Mouse (Mus musculus) forebrain, embryonic 11.5 days (tissue): ENCODE measurements at regions not wholly inside any gene's neighbourhood (a gene's known extent, or its start where the extent isn't known, plus 50 kb on each side); places are given as distances from the start of the nearest gene placed in this dataset.
A peak's percentile ranks its signal among the peaks of the same experiment; 100 is the strongest.

Experiments
- ATAC-seq: fragments of 200-750 bp; cut with Nextera tagmentation; replicated peaks from 2 replicates; pipeline ENCODE4 v1.8.0; 2017; ENCODE audit warnings: moderate TSS enrichment; ENCODE audit not compliant: low FRiP score
- DNase-seq: peaks from one replicate; pipeline ENCODE4 v3.0.0-alpha.2; 2017; ENCODE audit warnings: low spot score
- H3K27ac ChIP-seq: fragments of 300-500 bp; sonication (generic); 2 replicates; pipeline ENCODE4 v1.5.1; 2014; ENCODE audit warnings: low read depth, low read length
- H3K27me3 ChIP-seq: fragments of 300-500 bp; sonication (generic); 2 replicates; pipeline ENCODE4 v1.6.1; 2014; ENCODE audit warnings: mild to moderate bottlenecking, low read length, mixed read lengths; ENCODE audit not compliant: control insufficient read depth, insufficient read depth
- H3K36me3 ChIP-seq: fragments of 300-500 bp; sonication (generic); 2 replicates; pipeline ENCODE4 v1.6.1; 2014; ENCODE audit warnings: mild to moderate bottlenecking, low read length, moderate library complexity, mixed read lengths; ENCODE audit not compliant: control insufficient read depth, insufficient read depth
- H3K4me1 ChIP-seq: fragments of 300-500 bp; sonication (generic); replicated peaks from 2 replicates; pipeline ENCODE4 v1.6.1; 2014; ENCODE audit warnings: low read length, mixed read lengths; ENCODE audit not compliant: control insufficient read depth, insufficient read depth
- H3K4me2 ChIP-seq: fragments of 300-500 bp; sonication (generic); 2 replicates; pipeline ENCODE4 v1.6.1; 2014; ENCODE audit warnings: low read depth, mild to moderate bottlenecking, low read length, moderate library complexity, mixed read lengths; ENCODE audit not compliant: severe bottlenecking
- H3K4me3 ChIP-seq: fragments of 300-500 bp; sonication (generic); 2 replicates; pipeline ENCODE4 v1.5.1; 2014; ENCODE audit warnings: low read depth, low read length
- H3K9ac ChIP-seq: fragments of 300-500 bp; sonication (generic); 2 replicates; pipeline ENCODE4 v1.6.1; 2014; ENCODE audit warnings: low read length
- H3K9me3 ChIP-seq: fragments of 300-500 bp; sonication (generic); 2 replicates; pipeline ENCODE4 v1.6.1; 2016; ENCODE audit warnings: low read length, mixed read lengths; ENCODE audit not compliant: control insufficient read depth
- WGBS: fragments of 180-500 bp; shearing (Covaris S2); extraction: QIAGEN DNeasy Blood & Tissue Kit; methylation state at CpG from one replicate; pipeline ENCODE4 v1.1.7; 2014; 5-methylcytosine and 5-hydroxymethylcytosine counted together

- H3K9me3 ChIP-seq: no peaks in the 10 kb centered on the region
- no peak overlapping the region for H3K4me3 ChIP-seq
- no peaks in the 10 kb centered on the region for H3K36me3 ChIP-seq
- no peaks in the 10 kb centered on the region for H3K4me1 ChIP-seq
- H3K27ac ChIP-seq: no peak overlapping the region
- WGBS: 57% methylated on average over 3 of the region's 3 CpGs
- ATAC-seq: no peak
- H3K4me2 ChIP-seq: no peak overlapping the region
- no peak overlapping the region for H3K9ac ChIP-seq
- no peaks in the 10 kb centered on the region for H3K27me3 ChIP-seq
- DNase-seq: no peak
Measured at GRCm38 (mm10) chr15:62468076-62468475, 1376.9 kb downstream of the Gsdmc2 start.

- ATAC-seq (no peak), DNase-seq (no peak)
- Histone ChIP-seq H3K9me3 (no peaks in the 10 kb centered on the region), H3K4me2 (no peak overlapping the region), H3K27ac (no peak overlapping the region), H3K4me1 (no peaks in the 10 kb centered on the region; the same call in 1 of the 2 replicates), H3K4me3 (no peak overlapping the region), H3K36me3 (no peaks in the 10 kb centered on the region), H3K27me3 (no peaks in the 10 kb centered on the region), H3K9ac (no peak overlapping the region)
Measured at GRCm38 (mm10) chr15:62466856-62467255, 1378.1 kb downstream of the Gsdmc2 start.

GRCm38 (mm10) chr15:62465026-62465839, 1379.7 kb downstream of the Gsdmc2 start:
- no peak overlapping the region for H3K4me2 ChIP-seq
- H3K4me3 ChIP-seq: no peak overlapping the region
- no peaks in the 10 kb centered on the region for H3K27me3 ChIP-seq
- H3K9me3 ChIP-seq: no peaks in the 10 kb centered on the region
- H3K36me3 ChIP-seq: no peaks in the 10 kb centered on the region
- WGBS: 84% methylated on average over 6 of the region's 6 CpGs
- H3K27ac ChIP-seq: no peak overlapping the region
- no peaks in the 10 kb centered on the region; the same call in 1 of the 2 replicates for H3K4me1 ChIP-seq
- no peak for ATAC-seq
- H3K9ac ChIP-seq: no peak overlapping the region
- DNase-seq: no peak

- no peak overlapping the region for H3K9ac ChIP-seq
- no peak overlapping the region for H3K4me3 ChIP-seq
- H3K9me3 ChIP-seq: no peaks in the 10 kb centered on the region
- no peaks in the 10 kb centered on the region; the same call in 1 of the 2 replicates for H3K4me1 ChIP-seq
- H3K4me2 ChIP-seq: no peak overlapping the region
- 30% methylated on average over 3 of the region's 3 CpGs for WGBS
- DNase-seq (no peak), ATAC-seq (peak; percentile 55)
- no peak overlapping the region for H3K27ac ChIP-seq
- H3K27me3 ChIP-seq: no peaks in the 10 kb centered on the region
- no peaks in the 10 kb centered on the region for H3K36me3 ChIP-seq
Measured at GRCm38 (mm10) chr15:62462698-62463097, 1382.3 kb downstream of the Gsdmc2 start.

- DNase-seq (no peak), ATAC-seq (no peak)
- WGBS: 89% methylated on average over 7 of the region's 7 CpGs
- no peak overlapping the region for H3K4me2 ChIP-seq
- H3K4me1 ChIP-seq: no peaks in the 10 kb centered on the region; the same call in 1 of the 2 replicates
- no peaks in the 10 kb centered on the region for H3K36me3 ChIP-seq
- no peaks in the 10 kb centered on the region for H3K27me3 ChIP-seq
- H3K9ac ChIP-seq: no peak overlapping the region
- no peaks in the 10 kb centered on the region for H3K9me3 ChIP-seq
- H3K27ac ChIP-seq: no peak overlapping the region
- no peak overlapping the region for H3K4me3 ChIP-seq
Measured at GRCm38 (mm10) chr15:62461398-62462051, 1383.5 kb downstream of the Gsdmc2 start.

GRCm38 (mm10) chr15:62460724-62461123, 1384.3 kb downstream of the Gsdmc2 start:
- no peak for DNase-seq
- WGBS: 81% methylated on average over 2 of the region's 2 CpGs
- no peaks in the 10 kb centered on the region for H3K36me3 ChIP-seq
- no peak overlapping the region for H3K27ac ChIP-seq
- H3K9ac ChIP-seq: no peak overlapping the region
- ATAC-seq: no peak
- H3K4me1 ChIP-seq: no peaks in the 10 kb centered on the region; the same call in 1 of the 2 replicates
- no peak overlapping the region for H3K4me2 ChIP-seq
- no peaks in the 10 kb centered on the region for H3K9me3 ChIP-seq
- H3K27me3 ChIP-seq: no peaks in the 10 kb centered on the region
- H3K4me3 ChIP-seq: no peak overlapping the region

- Histone ChIP-seq H3K9ac (no peak overlapping the region), H3K27me3 (no peaks in the 10 kb centered on the region), H3K4me1 (no peaks in the 10 kb centered on the region; the same call in 1 of the 2 replicates), H3K27ac (no peak overlapping the region), H3K4me2 (no peak overlapping the region), H3K36me3 (no peaks in the 10 kb centered on the region), H3K4me3 (no peak overlapping the region), H3K9me3 (no peaks in the 10 kb centered on the region)
- no peak for ATAC-seq
- DNase-seq: no peak
- WGBS: 77% methylated on average over 6 of the region's 6 CpGs
Measured at GRCm38 (mm10) chr15:62460026-62460607, 1384.9 kb downstream of the Gsdmc2 start.

- DNase-seq: no peak
- Histone ChIP-seq H3K9ac (no peak overlapping the region), H3K36me3 (no peaks in the 10 kb centered on the region), H3K4me3 (no peak overlapping the region), H3K9me3 (no peaks in the 10 kb centered on the region), H3K4me2 (no peak overlapping the region), H3K27ac (no peak overlapping the region), H3K4me1 (no peaks in the 10 kb centered on the region; the same call in 1 of the 2 replicates), H3K27me3 (no peaks in the 10 kb centered on the region)
- ATAC-seq: no peak
- 53% methylated on average over 2 of the region's 2 CpGs for WGBS
Measured at GRCm38 (mm10) chr15:62457990-62458389, 1387.0 kb downstream of the Gsdmc2 start.
